ENCODE assay signal across 18 mouse cellular contexts in genomic region chr8:84261098-84261497, GRCm38 (mm10).
"Had no signal": no experiment of that assay in that cellular context is flagged by ENCODE, and none has a peak within 500 bp of the region (broad histone marks: within the 10 kb centered on the region; RNA-seq: fewer than 3 reads in every experiment).

No protein-coding gene starts in this region.

- H3K4me3 ChIP-seq: liver, embryonic 13.5 days; liver, embryonic 15.5 days; lung, embryonic 15.5 days; megakaryocyte, embryonic 14.5 days; midbrain, embryonic 13.5 days; midbrain, embryonic 15.5 days; neural tube, embryonic 12.5 days; stomach, embryonic 15.5 days had no signal

- H3K27ac ChIP-seq: liver, embryonic 13.5 days; liver, embryonic 15.5 days; lung, embryonic 15.5 days; midbrain, embryonic 13.5 days; midbrain, embryonic 15.5 days; neural tube, embryonic 12.5 days; stomach, embryonic 15.5 days; stomach, postnatal 0 days had no signal

- DNase-seq: liver, embryonic 13.5 days; liver, postnatal 0 days; lung, adult 2 months; lung, postnatal 14 days; lung, postnatal 36 days; right cerebral cortex, postnatal 14 days; thymus, adult 18-20 months; thymus, postnatal 14 days; thymus, postnatal 36 days had no signal

- ATAC-seq: liver, postnatal 0 days; lung, postnatal 0 days; midbrain, embryonic 13.5 days; midbrain, embryonic 15.5 days had no signal
